Mouse (Mus musculus): Measurements from ENCODE around the gene Fbp2. TPM values are rescaled to one million over a fixed set of nuclear protein-coding genes. Genes with fewer than 3 reads are reported as not detected.
"Not testable (repeated sequence)": the region's sequence is repeated elsewhere in the genome, so short reads cannot be mapped to it uniquely, and the experiment has no call there.

The Fbp2 gene
- polyA plus RNA-seq, 1 experiment from 2014 or later: 0.45 TPM

DNA sequence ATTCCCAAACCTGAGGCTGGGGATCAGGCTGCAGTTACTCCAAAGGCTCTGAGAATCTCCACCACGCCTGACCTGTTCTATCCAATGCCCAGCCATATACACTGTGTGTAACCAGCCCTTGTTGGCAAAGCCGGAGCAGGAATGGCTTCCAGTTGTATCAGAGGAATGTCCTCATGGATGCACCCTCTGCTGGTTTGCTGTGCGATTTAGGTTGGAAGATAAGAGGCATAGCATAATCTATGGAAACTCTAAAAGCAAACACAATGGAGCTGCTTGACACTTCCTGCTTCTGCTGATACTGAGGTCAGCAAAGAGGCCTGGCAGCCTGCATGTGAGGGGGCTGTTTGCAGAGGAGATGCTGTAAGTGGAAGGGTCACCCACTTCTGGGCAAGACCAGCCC lies 4.7 kb upstream of the Fbp2 start:
- H3K9ac ChIP-seq (ENCODE audit: low read length): no peak overlapping the region
- H3K4me2 ChIP-seq (ENCODE audit: low read length): no peak overlapping the region
- H3K4me3 ChIP-seq (ENCODE audit: control insufficient read depth in 1 of 2, insufficient read depth in 1 of 2, low read depth in 1 of 2, low read length in 2 of 2): no peak overlapping the region
- H3K27me3 ChIP-seq (ENCODE audit: control insufficient read depth, insufficient read depth, low read length): no peaks in the 10 kb centered on the region
- no peaks in the 10 kb centered on the region for H3K9me3 ChIP-seq (ENCODE audit: control insufficient read depth, low read length)
- no peaks in the 10 kb centered on the region for H3K36me3 ChIP-seq (ENCODE audit: control insufficient read depth, insufficient read depth, low read length)
- 50% methylated on average over 3 of the region's 3 CpGs for WGBS
- no peak overlapping the region for H3K27ac ChIP-seq (replicated peaks in 1 of 2; ENCODE audit: control insufficient read depth in 1 of 2, insufficient read depth in 1 of 2, low read depth in 2 of 2, low read length in 2 of 2)
- H3K4me1 ChIP-seq (ENCODE audit: control insufficient read depth in 2 of 2, insufficient read depth in 2 of 2, low read length in 2 of 2): no peaks in the 10 kb centered on the region; a peak in 1 of 4 replicates
- no peak; the same call in 1 of the 2 replicates for ATAC-seq (ENCODE audit: insufficient number of reproducible peaks, insufficient read depth, low FRiP score, low read depth)

DNA sequence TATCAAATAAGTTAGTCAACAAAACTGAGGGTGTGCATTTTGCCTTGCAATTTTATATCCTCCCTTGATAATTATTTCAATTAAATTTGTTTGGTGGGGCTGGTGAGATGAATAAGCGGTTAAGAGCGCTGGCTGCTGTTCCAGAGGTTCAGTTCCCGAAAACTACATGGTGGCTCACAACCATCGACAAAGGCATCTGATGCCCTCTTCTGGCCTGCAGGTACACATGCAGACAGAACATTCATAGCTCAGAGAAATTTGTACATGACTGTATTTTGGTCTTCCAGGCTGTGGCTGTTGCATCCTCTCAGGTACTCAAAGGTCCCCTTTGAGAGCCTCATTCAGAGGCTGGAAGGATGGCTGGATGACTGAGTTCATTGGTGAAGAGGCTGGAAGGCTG lies 1.8 kb upstream of the Fbp2 start:
- Histone ChIP-seq H3K4me2 (ENCODE audit: low read length) (no peak overlapping the region), H3K36me3 (ENCODE audit: control insufficient read depth, insufficient read depth, low read length) (no peaks in the 10 kb centered on the region), H3K4me3 (ENCODE audit: control insufficient read depth in 1 of 2, insufficient read depth in 1 of 2, low read depth in 1 of 2, low read length in 2 of 2) (no peak overlapping the region), H3K9me3 (ENCODE audit: control insufficient read depth, low read length) (no peaks in the 10 kb centered on the region), H3K9ac (ENCODE audit: low read length) (no peak overlapping the region), H3K27me3 (ENCODE audit: control insufficient read depth, insufficient read depth, low read length) (no peaks in the 10 kb centered on the region), H3K27ac (replicated peaks in 1 of 2; ENCODE audit: control insufficient read depth in 1 of 2, insufficient read depth in 1 of 2, low read depth in 2 of 2, low read length in 2 of 2) (no peak overlapping the region), H3K4me1 (ENCODE audit: control insufficient read depth in 2 of 2, insufficient read depth in 2 of 2, low read length in 2 of 2) (no peaks in the 10 kb centered on the region; a peak in 1 of 4 replicates)
- WGBS: 84% methylated on average over 4 of the region's 4 CpGs
- no peak for ATAC-seq (ENCODE audit: insufficient number of reproducible peaks, insufficient read depth, low FRiP score, low read depth)

DNA sequence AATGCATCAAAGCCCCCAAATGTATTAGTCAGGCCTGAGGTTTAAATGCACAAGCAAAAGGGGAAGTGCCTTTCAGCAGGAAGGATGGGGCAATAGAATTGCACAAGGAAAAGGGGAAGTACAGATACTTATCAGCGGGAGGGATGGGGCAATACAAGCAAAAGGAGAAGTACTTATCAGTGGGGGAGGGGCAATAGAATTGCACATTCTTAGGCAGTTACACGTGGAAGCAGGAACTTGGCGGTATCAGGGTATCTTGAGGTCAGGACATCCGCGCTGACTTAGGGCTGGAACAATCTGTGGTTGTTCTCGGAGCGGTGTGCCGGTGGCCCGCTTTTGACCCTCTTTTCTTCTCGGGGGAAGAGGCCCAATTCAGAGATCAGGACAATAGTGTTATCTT lies 1.0 kb upstream of the Fbp2 start:
- not testable (repeated sequence) for H3K4me3 ChIP-seq (ENCODE audit: control insufficient read depth in 1 of 2, insufficient read depth in 1 of 2, low read depth in 1 of 2, low read length in 2 of 2); H3K4me2 ChIP-seq (ENCODE audit: low read length); H3K4me1 ChIP-seq (ENCODE audit: control insufficient read depth in 2 of 2, insufficient read depth in 2 of 2, low read length in 2 of 2); H3K27me3 ChIP-seq (ENCODE audit: control insufficient read depth, insufficient read depth, low read length); H3K36me3 ChIP-seq (ENCODE audit: control insufficient read depth, insufficient read depth, low read length); H3K9ac ChIP-seq (ENCODE audit: low read length); H3K9me3 ChIP-seq (ENCODE audit: control insufficient read depth, low read length); H3K27ac ChIP-seq (replicated peaks in 1 of 2; ENCODE audit: control insufficient read depth in 1 of 2, insufficient read depth in 1 of 2, low read depth in 2 of 2, low read length in 2 of 2); ATAC-seq (ENCODE audit: insufficient number of reproducible peaks, insufficient read depth, low FRiP score, low read depth)
- WGBS: 54% methylated on average over 10 of the region's 10 CpGs

DNA sequence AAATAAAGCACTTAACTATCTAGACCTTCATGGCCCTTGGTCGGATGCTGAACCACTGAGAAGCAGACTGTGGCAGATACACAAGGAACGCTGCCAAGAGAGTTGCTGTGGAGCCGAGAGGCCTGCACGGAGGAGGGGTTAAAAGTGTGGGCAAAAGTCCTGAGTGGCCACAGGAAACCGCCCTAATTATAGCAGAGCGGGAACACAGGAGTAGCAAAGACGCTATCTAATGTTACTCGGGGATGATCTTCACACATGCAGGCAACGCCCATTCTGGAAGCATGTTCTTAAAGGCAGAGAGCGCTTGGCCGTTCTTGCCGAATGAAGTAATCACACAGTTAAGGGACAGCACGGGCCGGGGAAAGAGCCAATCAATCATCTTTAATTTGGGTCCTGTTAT lies 1.4 kb downstream of the Fbp2 start:
- Histone ChIP-seq H3K4me3 (ENCODE audit: control insufficient read depth in 1 of 2, insufficient read depth in 1 of 2, low read depth in 1 of 2, low read length in 2 of 2) (no peak overlapping the region), H3K27ac (replicated peaks in 1 of 2; ENCODE audit: control insufficient read depth in 1 of 2, insufficient read depth in 1 of 2, low read depth in 2 of 2, low read length in 2 of 2) (no peak overlapping the region), H3K36me3 (ENCODE audit: control insufficient read depth, insufficient read depth, low read length) (no peaks in the 10 kb centered on the region), H3K9ac (ENCODE audit: low read length) (no peak overlapping the region), H3K9me3 (ENCODE audit: control insufficient read depth, low read length) (no peaks in the 10 kb centered on the region), H3K4me1 (ENCODE audit: control insufficient read depth in 2 of 2, insufficient read depth in 2 of 2, low read length in 2 of 2) (no peaks in the 10 kb centered on the region; a peak in 1 of 4 replicates), H3K27me3 (ENCODE audit: control insufficient read depth, insufficient read depth, low read length) (no peaks in the 10 kb centered on the region), H3K4me2 (ENCODE audit: low read length) (no peak overlapping the region)
- 74% methylated on average over 14 of the region's 14 CpGs for WGBS
- no peak for ATAC-seq (ENCODE audit: insufficient number of reproducible peaks, insufficient read depth, low FRiP score, low read depth)

DNA sequence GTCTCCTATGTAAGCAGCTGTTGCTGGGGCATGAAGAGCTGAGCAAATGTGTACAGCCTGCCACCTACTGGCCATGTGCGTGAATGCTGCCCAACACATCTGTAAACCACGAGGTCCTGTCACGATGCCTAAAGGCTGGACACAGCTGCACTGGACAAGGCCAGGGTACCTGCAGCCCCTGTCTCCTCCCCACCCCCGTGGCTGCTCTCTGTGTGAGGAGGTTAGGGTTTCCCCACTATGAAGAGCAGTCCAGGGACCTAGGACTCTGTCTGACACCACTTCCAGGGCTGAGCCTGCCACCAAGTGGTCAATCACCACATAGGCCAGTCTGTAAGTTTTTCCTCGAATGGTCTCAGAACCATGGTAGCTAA lies 1.9 kb downstream of the Fbp2 start:
- H3K4me1 ChIP-seq (ENCODE audit: control insufficient read depth in 2 of 2, insufficient read depth in 2 of 2, low read length in 2 of 2): no peaks in the 10 kb centered on the region; a peak in 1 of 4 replicates
- no peak overlapping the region for H3K9ac ChIP-seq (ENCODE audit: low read length)
- no peak overlapping the region for H3K27ac ChIP-seq (replicated peaks in 1 of 2; ENCODE audit: control insufficient read depth in 1 of 2, insufficient read depth in 1 of 2, low read depth in 2 of 2, low read length in 2 of 2)

DNA sequence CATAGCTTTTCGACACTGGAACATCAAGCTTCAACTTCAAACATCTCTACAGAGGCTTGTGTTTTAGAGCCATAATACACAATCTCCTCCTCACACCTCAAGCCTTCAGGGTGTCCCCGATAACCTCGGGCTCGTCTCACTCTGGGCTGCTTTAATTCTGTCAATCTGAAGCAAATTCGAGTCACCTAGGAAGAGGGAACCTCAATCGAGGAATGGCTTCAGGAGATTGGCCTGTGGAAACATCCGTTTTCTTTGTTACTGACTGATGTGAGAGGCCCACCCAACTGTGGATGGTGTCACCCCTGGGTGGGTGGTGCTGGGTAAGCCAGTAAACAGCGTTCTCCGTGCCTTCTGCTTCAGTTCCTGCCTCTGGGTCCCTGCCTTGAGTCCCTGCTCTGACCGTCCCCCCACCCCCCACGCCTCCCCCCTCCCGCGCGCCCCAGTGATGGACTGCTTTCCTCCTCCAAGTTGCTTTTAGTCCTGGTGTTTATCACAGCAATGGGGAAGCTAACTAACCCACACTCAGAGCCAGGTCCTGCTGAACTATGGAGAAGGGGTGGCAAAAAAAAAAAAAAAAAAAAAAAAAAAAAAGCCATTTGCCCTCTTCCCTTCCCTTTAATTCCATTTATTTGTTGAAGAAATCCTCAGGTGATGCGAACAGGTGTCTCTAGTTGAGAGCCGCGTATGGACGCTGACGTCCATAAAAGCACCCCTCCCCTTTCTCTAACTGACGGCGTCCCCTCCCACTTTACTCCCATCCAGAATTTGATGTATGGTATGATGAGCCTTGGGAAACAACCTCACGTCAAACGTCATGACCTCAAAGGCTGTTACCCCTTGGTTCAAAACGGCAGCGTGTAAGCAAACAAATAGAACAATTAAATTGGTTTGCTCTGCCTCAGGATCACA lies 2.6 kb downstream of the Fbp2 start:
- Histone ChIP-seq H3K27me3 (ENCODE audit: control insufficient read depth, insufficient read depth, low read length) (no peaks in the 10 kb centered on the region), H3K9ac (ENCODE audit: low read length) (no peak overlapping the region), H3K36me3 (ENCODE audit: control insufficient read depth, insufficient read depth, low read length) (no peaks in the 10 kb centered on the region), H3K27ac (replicated peaks in 1 of 2; ENCODE audit: control insufficient read depth in 1 of 2, insufficient read depth in 1 of 2, low read depth in 2 of 2, low read length in 2 of 2) (no peak overlapping the region), H3K4me3 (ENCODE audit: control insufficient read depth in 1 of 2, insufficient read depth in 1 of 2, low read depth in 1 of 2, low read length in 2 of 2) (peak overlapping the region; percentile 14 to 27), H3K9me3 (ENCODE audit: control insufficient read depth, low read length) (no peaks in the 10 kb centered on the region), H3K4me1 (ENCODE audit: control insufficient read depth in 2 of 2, insufficient read depth in 2 of 2, low read length in 2 of 2) (no peaks in the 10 kb centered on the region; a peak in 1 of 4 replicates), H3K4me2 (ENCODE audit: low read length) (peak overlapping the region; percentile 70)
- WGBS: 30% methylated on average over 25 of the region's 25 CpGs
- no peak for ATAC-seq (ENCODE audit: insufficient number of reproducible peaks, insufficient read depth, low FRiP score, low read depth)

More for the DNA sequence above, 1.9 kb downstream of the Fbp2 start:
- Histone ChIP-seq H3K4me3 (ENCODE audit: control insufficient read depth in 1 of 2, insufficient read depth in 1 of 2, low read depth in 1 of 2, low read length in 2 of 2) (peak overlapping the region; percentile 27 to 37), H3K27me3 (ENCODE audit: control insufficient read depth, insufficient read depth, low read length) (no peaks in the 10 kb centered on the region), H3K36me3 (ENCODE audit: control insufficient read depth, insufficient read depth, low read length) (no peaks in the 10 kb centered on the region), H3K9me3 (ENCODE audit: control insufficient read depth, low read length) (no peaks in the 10 kb centered on the region), H3K4me2 (ENCODE audit: low read length) (peak overlapping the region; percentile 70)
- WGBS: 6% methylated on average over 5 of the region's 5 CpGs
- peak; percentile 74 for ATAC-seq (ENCODE audit: insufficient number of reproducible peaks, insufficient read depth, low FRiP score, low read depth)

DNA sequence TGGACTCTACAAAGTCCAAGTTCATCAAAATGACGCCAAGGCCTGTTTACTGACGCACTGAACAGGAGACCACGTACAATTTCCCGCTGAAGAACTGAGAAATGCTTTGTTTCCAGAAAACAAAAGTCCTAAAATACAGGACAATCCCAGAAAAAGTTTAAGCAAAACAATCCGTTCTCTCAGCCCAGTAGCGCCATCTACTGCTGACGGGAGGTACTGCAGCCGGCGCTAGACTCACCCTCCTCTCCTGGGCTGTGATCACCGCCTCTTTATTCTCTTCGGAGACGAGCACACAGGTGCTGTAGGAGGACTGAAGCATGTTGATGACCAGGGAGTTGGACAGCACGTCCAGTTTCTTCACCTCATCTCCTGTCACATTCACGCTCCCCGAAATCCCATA lies 3.6 kb downstream of the Fbp2 start:
- no peak for ATAC-seq (ENCODE audit: insufficient number of reproducible peaks, insufficient read depth, low FRiP score, low read depth)

More for the DNA sequence above, 3.6 kb downstream of the Fbp2 start:
- H3K36me3 ChIP-seq (ENCODE audit: control insufficient read depth, insufficient read depth, low read length): no peaks in the 10 kb centered on the region
- no peak overlapping the region for H3K27ac ChIP-seq (replicated peaks in 1 of 2; ENCODE audit: control insufficient read depth in 1 of 2, insufficient read depth in 1 of 2, low read depth in 2 of 2, low read length in 2 of 2)
- H3K4me2 ChIP-seq (ENCODE audit: low read length): peak overlapping the region; percentile 19
- H3K4me1 ChIP-seq (ENCODE audit: control insufficient read depth in 2 of 2, insufficient read depth in 2 of 2, low read length in 2 of 2): no peaks in the 10 kb centered on the region; a peak in 1 of 4 replicates
- no peaks in the 10 kb centered on the region for H3K9me3 ChIP-seq (ENCODE audit: control insufficient read depth, low read length)
- H3K9ac ChIP-seq (ENCODE audit: low read length): no peak overlapping the region
- no peak overlapping the region for H3K4me3 ChIP-seq (ENCODE audit: control insufficient read depth in 1 of 2, insufficient read depth in 1 of 2, low read depth in 1 of 2, low read length in 2 of 2)
- no peaks in the 10 kb centered on the region for H3K27me3 ChIP-seq (ENCODE audit: control insufficient read depth, insufficient read depth, low read length)
- WGBS: 15% methylated on average over 15 of the region's 15 CpGs

Data from heart, embryonic 14.5 days (tissue).